Mouse (Mus musculus): ENCODE data around the gene Sh3rf3.

DNA sequence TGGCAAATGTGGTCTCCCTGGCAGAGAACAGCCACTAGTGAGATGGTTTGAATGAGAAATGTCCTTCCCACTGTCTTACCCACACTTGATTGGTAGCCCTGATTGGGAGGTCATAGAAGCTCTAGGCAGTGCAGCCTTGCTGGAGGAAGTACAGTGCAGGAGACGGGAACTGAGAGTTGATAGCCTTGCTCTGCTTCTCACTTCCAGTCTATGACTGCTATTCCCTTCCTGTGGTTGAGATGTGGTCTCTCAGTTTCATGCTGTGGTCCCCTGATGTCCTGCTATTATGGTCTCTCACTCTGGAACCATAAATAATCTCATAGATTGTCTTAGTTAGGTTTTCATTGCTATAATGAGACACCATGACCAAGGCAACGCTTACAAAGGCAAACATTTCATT is 109.8 kb downstream of the Sh3rf3 start:
- TF ChIP-seq POLR2A (IDR thresholded peaks at IDR 0.05; ENCODE audit: low read depth, low read length): no peak
- no peak for TF ChIP-seq CTCF (IDR thresholded peaks at IDR 0.05; ENCODE audit: extremely low read depth, insufficient read depth, insufficient read length, insufficient replicate concordance)

All from spleen, adult 2 months (tissue).